Mouse (Mus musculus): ENCODE measurements at regions not wholly inside any gene's neighbourhood (a gene's known extent, or its start where the extent isn't known, plus 50 kb on each side); places are given as distances from the start of the nearest gene placed in this dataset.

DNA sequence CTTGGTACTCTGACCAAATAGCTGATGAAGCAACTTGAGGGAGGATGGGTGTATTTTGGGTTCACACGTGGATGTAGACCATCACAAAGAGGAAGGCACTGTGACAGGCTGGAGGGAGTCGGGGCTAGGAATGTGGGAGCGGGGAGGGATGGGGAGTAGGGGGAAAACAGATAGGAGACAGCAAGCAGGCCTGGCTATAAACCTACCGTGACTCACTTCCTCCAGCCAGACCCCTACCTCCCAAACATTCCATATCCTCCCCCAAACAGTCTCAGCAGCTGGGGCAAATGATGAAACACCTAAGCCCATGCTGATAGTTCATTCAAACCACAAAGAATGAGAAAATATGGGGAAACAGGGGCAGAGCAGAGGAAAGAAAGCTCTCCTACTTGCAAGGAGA is 91.1 kb upstream of the Sox4 start:
- H3K27me3 ChIP-seq (ENCODE audit: control insufficient read depth, insufficient read depth, low read length) = no peaks in the 10 kb centered on the region
- H3K9ac ChIP-seq (ENCODE audit: low read length) = no peak overlapping the region
- no peak overlapping the region for H3K4me2 ChIP-seq
- H3K36me3 ChIP-seq (ENCODE audit: control insufficient read depth, insufficient read depth, low read length) = no peaks in the 10 kb centered on the region
- ATAC-seq (ENCODE audit: low FRiP score) (no peak), DNase-seq (ENCODE audit: low spot score, missing footprints) (no peak)
- H3K4me3 ChIP-seq (ENCODE audit: low read depth, low read length) = no peak overlapping the region
- H3K4me1 ChIP-seq (ENCODE audit: control insufficient read depth, insufficient read depth, low read length) = peaks cover 3% of the 10 kb centered on the region
- 70% methylated on average over 4 of the region's 4 CpGs for WGBS
- no peak overlapping the region for H3K27ac ChIP-seq (ENCODE audit: low read depth, low read length)
- H3K9me3 ChIP-seq (ENCODE audit: control insufficient read depth, low read length) = no peaks in the 10 kb centered on the region

DNA sequence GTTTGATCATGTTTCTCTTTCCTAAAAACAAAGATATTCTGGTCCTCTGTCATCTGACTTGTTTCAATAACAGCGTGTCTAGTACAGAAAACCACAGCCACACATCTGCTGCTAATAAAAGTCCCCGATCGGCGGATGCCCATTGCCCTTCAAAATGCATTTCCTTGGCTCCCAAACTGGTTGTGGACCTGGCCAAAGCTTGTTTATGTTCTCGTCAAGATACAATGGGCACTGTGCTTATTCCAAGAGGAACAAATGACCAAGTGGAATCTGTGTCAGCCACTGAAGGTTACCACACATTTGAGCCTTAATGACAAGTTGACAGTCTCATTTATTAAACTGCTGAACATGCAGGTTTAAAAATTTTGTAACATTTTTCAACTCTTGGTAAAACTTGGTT is 86.8 kb upstream of the Sox4 start:
- Histone ChIP-seq H3K27me3 (ENCODE audit: control insufficient read depth, insufficient read depth, low read length) (no peaks in the 10 kb centered on the region), H3K9ac (ENCODE audit: low read length) (no peak overlapping the region), H3K36me3 (ENCODE audit: control insufficient read depth, insufficient read depth, low read length) (no peaks in the 10 kb centered on the region), H3K4me2 (no peak overlapping the region), H3K4me3 (ENCODE audit: low read depth, low read length) (no peak overlapping the region), H3K9me3 (ENCODE audit: control insufficient read depth, low read length) (no peaks in the 10 kb centered on the region), H3K27ac (ENCODE audit: low read depth, low read length) (no peak overlapping the region), H3K4me1 (ENCODE audit: control insufficient read depth, insufficient read depth, low read length) (0 out of 2 replicates have a peak, but pooled peaks cover 2% of the 10 kb centered on the region)
- WGBS = 92% methylated on average over 5 of the region's 5 CpGs
- DNase-seq (ENCODE audit: low spot score, missing footprints) (no peak), ATAC-seq (ENCODE audit: low FRiP score) (no peak)

DNA sequence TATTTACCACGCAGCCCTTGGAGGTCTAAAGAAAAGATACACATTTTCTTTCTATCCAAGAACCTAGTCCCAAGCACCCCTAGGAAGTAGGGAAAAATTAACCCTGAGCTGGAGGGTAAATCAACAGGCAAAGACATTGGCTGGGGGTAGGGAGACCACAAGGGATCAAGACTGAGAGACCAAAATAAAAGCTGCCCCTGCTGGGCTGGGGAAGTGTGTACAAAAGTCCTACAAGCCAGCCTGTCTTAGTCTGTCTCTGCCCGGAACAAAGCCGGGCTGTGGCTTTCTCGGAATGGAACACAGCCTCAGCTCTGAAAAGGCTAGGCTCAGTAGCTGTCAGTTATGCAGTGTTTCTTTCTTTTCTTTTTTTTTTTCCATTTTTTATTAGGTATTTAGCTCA is 81.4 kb upstream of the Sox4 start:
- Histone ChIP-seq H3K27me3 (ENCODE audit: control insufficient read depth, insufficient read depth, low read length) (no peaks in the 10 kb centered on the region), H3K36me3 (ENCODE audit: control insufficient read depth, insufficient read depth, low read length) (no peaks in the 10 kb centered on the region), H3K4me1 (ENCODE audit: control insufficient read depth, insufficient read depth, low read length) (peaks cover 11% of the 10 kb centered on the region), H3K4me2 (no peak overlapping the region), H3K4me3 (ENCODE audit: low read depth, low read length) (no peak overlapping the region), H3K27ac (ENCODE audit: low read depth, low read length) (peak overlapping the region; percentile 41; the same call in 1 of the 2 replicates), H3K9ac (ENCODE audit: low read length) (no peak overlapping the region), H3K9me3 (ENCODE audit: control insufficient read depth, low read length) (no peaks in the 10 kb centered on the region)
- DNase-seq (ENCODE audit: low spot score, missing footprints) = peak; percentile 83
- 12% methylated on average over 4 of the region's 4 CpGs for WGBS
- ATAC-seq (ENCODE audit: low FRiP score) = peak; percentile 83

DNA sequence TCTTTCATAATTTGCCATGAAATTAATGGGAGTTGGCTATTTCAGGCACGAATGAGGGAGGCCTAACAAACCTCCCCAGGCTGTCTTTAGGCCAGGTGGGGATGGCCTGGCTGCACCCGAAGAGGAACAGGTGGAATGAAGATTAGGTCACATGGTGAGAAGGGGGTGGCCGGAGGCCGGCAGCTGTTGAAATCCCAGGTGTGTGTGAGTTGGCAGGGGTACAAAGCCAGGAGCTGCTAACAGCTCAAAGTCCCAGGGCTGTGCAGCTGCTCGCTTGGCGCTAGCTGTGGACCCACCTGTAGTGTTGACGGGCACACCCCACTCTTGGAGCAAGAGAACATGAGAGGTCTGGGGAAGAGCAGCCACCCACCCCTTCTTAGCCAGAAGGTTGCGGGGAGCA is 80.9 kb upstream of the Sox4 start:
- Histone ChIP-seq H3K27me3 (ENCODE audit: control insufficient read depth, insufficient read depth, low read length) (no peaks in the 10 kb centered on the region), H3K9me3 (ENCODE audit: control insufficient read depth, low read length) (no peaks in the 10 kb centered on the region), H3K27ac (ENCODE audit: low read depth, low read length) (peak overlapping the region; percentile 41; the same call in 1 of the 2 replicates), H3K36me3 (ENCODE audit: control insufficient read depth, insufficient read depth, low read length) (no peaks in the 10 kb centered on the region), H3K4me3 (ENCODE audit: low read depth, low read length) (no peak overlapping the region), H3K4me2 (no peak overlapping the region), H3K9ac (ENCODE audit: low read length) (no peak overlapping the region), H3K4me1 (ENCODE audit: control insufficient read depth, insufficient read depth, low read length) (peaks cover 11% of the 10 kb centered on the region)
- WGBS = 52% methylated on average over 8 of the region's 8 CpGs
- DNase-seq (ENCODE audit: low spot score, missing footprints) (no peak), ATAC-seq (ENCODE audit: low FRiP score) (peak; percentile 70)

DNA sequence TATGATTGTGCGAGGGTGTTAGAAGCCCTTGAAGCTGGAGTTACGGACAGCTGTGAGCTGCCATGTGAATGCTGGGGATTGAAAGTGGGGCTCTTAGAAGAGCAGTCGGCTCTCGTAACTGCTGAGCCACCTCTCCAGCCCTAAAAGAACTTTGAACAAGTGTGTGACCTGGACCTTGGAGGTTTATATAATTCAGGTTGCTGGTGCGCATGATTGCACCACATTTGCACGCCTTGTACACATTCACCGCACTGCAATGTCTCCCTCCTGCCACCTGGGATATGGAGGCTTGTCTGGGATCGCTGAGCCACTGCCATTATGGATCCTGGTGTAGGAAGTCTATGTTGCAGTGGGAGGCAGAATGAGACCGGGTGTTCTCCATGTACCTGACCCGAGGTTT is 73.6 kb upstream of the Sox4 start:
- Histone ChIP-seq H3K9me3 (ENCODE audit: control insufficient read depth, low read length) (no peaks in the 10 kb centered on the region), H3K4me2 (no peak overlapping the region), H3K27me3 (ENCODE audit: control insufficient read depth, insufficient read depth, low read length) (no peaks in the 10 kb centered on the region), H3K4me1 (ENCODE audit: control insufficient read depth, insufficient read depth, low read length) (no peaks in the 10 kb centered on the region), H3K36me3 (ENCODE audit: control insufficient read depth, insufficient read depth, low read length) (no peaks in the 10 kb centered on the region), H3K27ac (ENCODE audit: low read depth, low read length) (no peak overlapping the region), H3K4me3 (ENCODE audit: low read depth, low read length) (no peak overlapping the region), H3K9ac (ENCODE audit: low read length) (no peak overlapping the region)
- DNase-seq (ENCODE audit: low spot score, missing footprints) (no peak), ATAC-seq (ENCODE audit: low FRiP score) (no peak)
- WGBS = 91% methylated on average over 10 of the region's 10 CpGs

DNA sequence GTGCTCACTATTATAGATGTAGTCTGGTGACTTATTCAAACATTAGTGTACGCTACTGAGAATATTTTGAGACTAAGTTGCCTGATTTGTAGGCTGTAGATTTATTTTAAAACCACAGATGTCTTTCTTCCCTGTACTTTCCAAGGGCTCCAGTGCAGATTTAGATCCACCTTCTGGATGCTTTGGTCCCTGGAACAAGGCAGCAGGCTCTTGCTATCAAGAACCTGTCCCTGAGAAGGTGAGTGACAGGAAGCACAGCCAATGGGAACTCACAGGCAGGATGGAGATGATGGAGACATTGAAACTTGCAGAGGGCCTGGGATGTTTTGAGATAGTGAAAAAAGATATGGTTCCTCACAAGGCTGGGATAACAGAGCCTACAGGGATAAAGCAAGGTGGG is 70.0 kb upstream of the Sox4 start:
- no peak overlapping the region for H3K9ac ChIP-seq (ENCODE audit: low read length)
- no peak overlapping the region for H3K4me2 ChIP-seq
- H3K36me3 ChIP-seq (ENCODE audit: control insufficient read depth, insufficient read depth, low read length) = no peaks in the 10 kb centered on the region
- DNase-seq (ENCODE audit: low spot score, missing footprints) = no peak
- H3K9me3 ChIP-seq (ENCODE audit: control insufficient read depth, low read length) = no peaks in the 10 kb centered on the region
- 93% methylated on average over 1 of the region's 1 CpGs for WGBS
- H3K4me3 ChIP-seq (ENCODE audit: low read depth, low read length) = no peak overlapping the region
- H3K27me3 ChIP-seq (ENCODE audit: control insufficient read depth, insufficient read depth, low read length) = no peaks in the 10 kb centered on the region
- H3K4me1 ChIP-seq (ENCODE audit: control insufficient read depth, insufficient read depth, low read length) = no peaks in the 10 kb centered on the region
- H3K27ac ChIP-seq (ENCODE audit: low read depth, low read length) = no peak overlapping the region
- no peak for ATAC-seq (ENCODE audit: low FRiP score)

DNA sequence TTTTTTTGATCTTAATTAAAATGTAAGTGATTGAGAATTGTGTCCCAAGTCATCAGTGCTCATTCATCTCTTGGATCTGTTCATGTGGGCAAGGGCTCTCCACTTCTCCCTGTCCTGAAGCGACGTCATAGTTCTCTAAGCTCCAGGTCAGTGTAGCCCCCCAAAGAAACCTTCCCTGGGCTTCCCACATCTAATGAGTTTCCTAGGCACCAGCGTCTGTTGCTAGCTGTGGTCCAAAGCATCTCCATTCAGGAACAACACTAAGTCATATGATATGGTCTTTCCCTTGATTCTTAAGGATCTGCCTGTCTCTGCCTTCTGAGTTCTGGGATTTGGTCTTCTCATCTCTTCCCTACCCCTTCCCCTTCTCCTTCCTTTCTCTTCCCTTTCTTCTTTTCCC is 66.3 kb upstream of the Sox4 start:
- H3K4me1 ChIP-seq (ENCODE audit: control insufficient read depth, insufficient read depth, low read length) = peaks cover 9% of the 10 kb centered on the region
- ATAC-seq (ENCODE audit: low FRiP score) (no peak), DNase-seq (ENCODE audit: low spot score, missing footprints) (peak; percentile 53)
- no peak overlapping the region for H3K4me2 ChIP-seq
- H3K9me3 ChIP-seq (ENCODE audit: control insufficient read depth, low read length) = no peaks in the 10 kb centered on the region
- WGBS = 88% methylated on average over 3 of the region's 3 CpGs
- no peak overlapping the region for H3K9ac ChIP-seq (ENCODE audit: low read length)
- no peaks in the 10 kb centered on the region for H3K27me3 ChIP-seq (ENCODE audit: control insufficient read depth, insufficient read depth, low read length)
- H3K36me3 ChIP-seq (ENCODE audit: control insufficient read depth, insufficient read depth, low read length) = no peaks in the 10 kb centered on the region
- no peak overlapping the region for H3K27ac ChIP-seq (ENCODE audit: low read depth, low read length)
- no peak overlapping the region for H3K4me3 ChIP-seq (ENCODE audit: low read depth, low read length)

DNA sequence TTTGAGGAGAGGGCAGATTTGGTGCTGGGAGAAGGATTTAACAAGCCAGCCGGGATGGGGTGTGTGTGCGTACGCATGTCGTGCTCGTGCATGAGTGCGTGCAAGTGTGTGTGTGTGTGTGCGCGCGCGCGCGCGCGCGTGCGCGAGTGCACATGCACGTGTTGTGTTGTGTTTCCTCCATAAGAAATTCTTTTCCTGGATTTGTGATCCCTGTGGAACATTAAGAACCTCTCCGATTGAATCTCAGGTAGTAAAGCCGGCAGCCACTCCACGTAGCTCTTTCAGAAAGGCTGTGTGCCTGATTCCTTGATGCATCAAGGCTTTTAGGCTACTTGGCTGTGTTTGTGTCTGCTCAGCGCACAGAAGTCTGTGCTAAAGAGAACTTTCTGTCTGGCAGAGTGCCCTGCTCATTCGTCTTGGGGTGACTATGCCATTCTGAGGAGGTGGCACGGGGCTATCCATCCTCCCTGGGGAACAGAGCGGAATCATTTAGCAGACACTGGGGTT is 62.7 kb upstream of the Sox4 start:
- peak overlapping the region; percentile 54; the same call in 1 of the 2 replicates for H3K9ac ChIP-seq (ENCODE audit: low read length)
- no peak overlapping the region for H3K4me3 ChIP-seq (ENCODE audit: low read depth, low read length)
- no peaks in the 10 kb centered on the region for H3K27me3 ChIP-seq (ENCODE audit: control insufficient read depth, insufficient read depth, low read length)
- H3K9me3 ChIP-seq (ENCODE audit: control insufficient read depth, low read length) = no peaks in the 10 kb centered on the region
- WGBS = 74% methylated on average over 25 of the region's 25 CpGs
- peak overlapping the region; percentile 19; the same call in 1 of the 2 replicates for H3K4me2 ChIP-seq
- H3K36me3 ChIP-seq (ENCODE audit: control insufficient read depth, insufficient read depth, low read length) = no peaks in the 10 kb centered on the region
- peak; percentile 92 for DNase-seq (ENCODE audit: low spot score, missing footprints)
- H3K27ac ChIP-seq (ENCODE audit: low read depth, low read length) = peak overlapping the region; percentile 76
- H3K4me1 ChIP-seq (ENCODE audit: control insufficient read depth, insufficient read depth, low read length) = peaks cover 20% of the 10 kb centered on the region
- peak; percentile 58 for ATAC-seq (ENCODE audit: low FRiP score)

DNA sequence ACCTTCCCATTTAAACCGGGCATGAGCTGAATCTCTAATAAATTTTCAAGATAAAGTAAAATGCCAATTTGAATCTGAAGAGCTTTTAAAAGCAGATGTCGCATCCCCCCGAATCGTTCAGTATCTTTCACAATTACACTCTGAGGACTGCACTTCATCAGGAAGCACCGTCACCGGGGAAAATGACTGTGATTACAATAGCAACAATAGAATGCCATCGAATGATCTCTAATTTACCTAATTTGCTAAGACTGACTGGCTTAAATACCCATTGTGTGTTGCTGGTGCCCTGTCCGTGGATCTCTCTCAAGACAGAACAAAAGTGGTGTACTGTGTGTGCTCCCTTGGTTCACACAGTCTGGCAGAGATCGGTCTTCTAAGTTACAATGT is 62.1 kb upstream of the Sox4 start:
- DNase-seq (ENCODE audit: low spot score, missing footprints) (no peak), ATAC-seq (ENCODE audit: low FRiP score) (peak; percentile 79)
- Histone ChIP-seq H3K36me3 (ENCODE audit: control insufficient read depth, insufficient read depth, low read length) (no peaks in the 10 kb centered on the region), H3K4me2 (peak overlapping the region; percentile 42), H3K9me3 (ENCODE audit: control insufficient read depth, low read length) (no peaks in the 10 kb centered on the region), H3K9ac (ENCODE audit: low read length) (peak overlapping the region; percentile 54), H3K27ac (ENCODE audit: low read depth, low read length) (peak overlapping the region; percentile 76), H3K4me1 (ENCODE audit: control insufficient read depth, insufficient read depth, low read length) (peaks cover 20% of the 10 kb centered on the region), H3K4me3 (ENCODE audit: low read depth, low read length) (peak overlapping the region; percentile 18; the same call in 1 of the 2 replicates), H3K27me3 (ENCODE audit: control insufficient read depth, insufficient read depth, low read length) (no peaks in the 10 kb centered on the region)
- 26% methylated on average over 9 of the region's 9 CpGs for WGBS
